Mouse (Mus musculus): ENCODE measurements around the gene Gm12248. TPM values are rescaled to one million over a fixed set of nuclear protein-coding genes. Genes with fewer than 3 reads are reported as not detected.

Gene Gm12248
- polyA plus RNA-seq, 1 experiment from 2014 or later = not detected

DNA sequence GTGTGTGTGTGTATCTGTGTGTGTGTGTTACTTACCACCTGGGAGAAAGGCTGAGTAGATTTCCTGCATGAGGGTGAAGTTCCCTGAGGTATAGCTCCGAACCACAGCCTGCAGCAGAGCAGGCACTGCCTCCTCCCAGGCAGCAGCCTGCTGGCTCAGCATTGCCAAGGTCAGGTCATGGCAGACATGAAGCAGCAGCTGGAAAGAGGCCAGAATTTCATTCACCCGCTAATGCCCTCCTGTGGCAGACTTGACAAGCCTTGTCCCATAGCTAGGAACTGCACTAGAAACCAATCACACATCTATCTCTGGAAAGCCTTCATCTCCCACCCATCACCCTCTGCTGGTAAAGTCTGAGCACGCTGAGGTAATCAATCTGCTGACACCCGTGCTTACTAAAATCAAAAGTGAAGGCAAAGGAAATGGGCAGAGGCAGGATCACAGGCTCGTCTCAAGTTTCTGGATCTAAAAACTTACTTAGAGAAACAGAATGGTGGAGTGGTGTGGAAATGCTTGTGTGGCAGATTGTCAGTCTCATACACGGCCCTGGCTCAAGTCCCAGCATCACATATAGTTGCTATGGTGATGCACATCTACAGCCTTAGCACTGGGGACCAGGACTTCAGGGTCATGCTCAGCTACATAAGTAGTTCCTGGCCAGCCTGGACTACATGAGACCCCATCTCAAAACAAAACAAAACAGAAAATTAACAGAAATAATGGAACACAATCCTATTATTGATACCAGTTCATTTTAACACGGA is 33.6 kb upstream of the Gm12248 start:
- no peak overlapping the region for H3K4me3 ChIP-seq (replicated peaks; ENCODE audit: low read length)
- H3K4me2 ChIP-seq (ENCODE audit: low read length) = no peak overlapping the region
- WGBS = 72% methylated on average over 7 of the region's 7 CpGs
- ATAC-seq = no peak
- no peaks in the 10 kb centered on the region for H3K4me1 ChIP-seq (replicated peaks; ENCODE audit: control insufficient read depth, insufficient read depth, low read length)
- no peak overlapping the region for H3K27ac ChIP-seq (ENCODE audit: low read length)
- no peaks in the 10 kb centered on the region for H3K9me3 ChIP-seq (ENCODE audit: control insufficient read depth, low read length)
- peaks cover 15% of the 10 kb centered on the region; the same call in 1 of the 2 replicates for H3K36me3 ChIP-seq (ENCODE audit: control insufficient read depth, insufficient read depth)
- H3K9ac ChIP-seq (replicated peaks; ENCODE audit: low read depth, low read length) = no peak overlapping the region
- no peaks in the 10 kb centered on the region for H3K27me3 ChIP-seq (replicated peaks; ENCODE audit: control insufficient read depth, insufficient read depth, low read length)

DNA sequence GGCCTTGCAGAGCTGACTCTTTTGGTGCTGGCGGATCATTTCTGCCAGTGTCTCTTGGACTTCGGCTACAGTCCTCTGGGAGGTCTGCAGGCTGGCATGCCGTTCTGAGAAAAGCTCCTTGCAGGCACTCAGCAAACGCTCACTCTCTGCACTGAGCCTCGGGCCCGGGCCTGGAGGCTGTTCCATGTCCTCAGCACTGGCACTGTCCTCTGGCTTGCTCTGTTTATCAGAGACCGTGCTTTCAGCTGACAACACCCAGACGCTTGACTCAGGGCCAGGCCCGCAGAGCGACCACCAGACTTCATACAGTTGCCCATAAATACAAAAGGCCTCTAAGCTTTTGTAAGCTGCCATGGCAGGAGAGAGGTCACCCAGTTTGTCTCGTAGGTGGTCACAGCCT is 32.1 kb upstream of the Gm12248 start:
- WGBS = 89% methylated on average over 11 of the region's 11 CpGs

GRCm38 (mm10) chr11:58123711-58124110 is 30.8 kb upstream of the Gm12248 start:
- H3K36me3 ChIP-seq (ENCODE audit: control insufficient read depth, insufficient read depth) = peaks cover 24% of the 10 kb centered on the region
- no peak overlapping the region for H3K9ac ChIP-seq (replicated peaks; ENCODE audit: low read depth, low read length)
- H3K4me1 ChIP-seq (replicated peaks; ENCODE audit: control insufficient read depth, insufficient read depth, low read length) = no peaks in the 10 kb centered on the region
- no peak for ATAC-seq
- H3K27me3 ChIP-seq (replicated peaks; ENCODE audit: control insufficient read depth, insufficient read depth, low read length) = no peaks in the 10 kb centered on the region
- no peaks in the 10 kb centered on the region for H3K9me3 ChIP-seq (ENCODE audit: control insufficient read depth, low read length)
- no peak overlapping the region for H3K4me2 ChIP-seq (ENCODE audit: low read length)
- 92% methylated on average over 2 of the region's 2 CpGs for WGBS
- H3K4me3 ChIP-seq (replicated peaks; ENCODE audit: low read length) = no peak overlapping the region
- H3K27ac ChIP-seq (ENCODE audit: low read length) = no peak overlapping the region

More for the DNA sequence above, 32.1 kb upstream of the Gm12248 start:
- no peak overlapping the region for H3K27ac ChIP-seq (ENCODE audit: low read length)
- no peaks in the 10 kb centered on the region for H3K9me3 ChIP-seq (ENCODE audit: control insufficient read depth, low read length)
- H3K27me3 ChIP-seq (replicated peaks; ENCODE audit: control insufficient read depth, insufficient read depth, low read length) = no peaks in the 10 kb centered on the region
- ATAC-seq = no peak
- H3K4me2 ChIP-seq (ENCODE audit: low read length) = no peak overlapping the region
- no peak overlapping the region for H3K9ac ChIP-seq (replicated peaks; ENCODE audit: low read depth, low read length)
- no peaks in the 10 kb centered on the region for H3K4me1 ChIP-seq (replicated peaks; ENCODE audit: control insufficient read depth, insufficient read depth, low read length)
- peaks cover 17% of the 10 kb centered on the region for H3K36me3 ChIP-seq (ENCODE audit: control insufficient read depth, insufficient read depth)
- H3K4me3 ChIP-seq (replicated peaks; ENCODE audit: low read length) = no peak overlapping the region

DNA sequence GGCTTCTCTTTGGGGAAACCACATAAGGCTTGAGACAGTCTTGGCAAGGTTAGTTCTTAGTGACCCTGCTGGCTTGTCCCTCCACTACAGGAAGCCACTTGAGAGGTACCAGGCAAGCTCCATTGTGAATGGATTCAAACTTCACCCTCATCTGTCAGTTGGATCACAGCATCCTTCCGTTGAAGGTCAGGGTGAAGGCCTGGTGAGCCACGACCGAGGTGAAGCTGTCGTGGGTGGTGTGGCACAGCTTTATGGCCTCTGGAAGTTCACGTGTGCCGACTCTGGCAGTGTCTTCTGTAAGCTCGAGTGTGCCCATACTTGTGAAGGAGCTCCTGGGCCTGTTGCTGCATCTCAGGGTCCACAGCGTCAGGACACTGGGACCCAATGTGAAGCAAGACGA is 28.4 kb upstream of the Gm12248 start:
- 95% methylated on average over 9 of the region's 9 CpGs for WGBS
- no peak for ATAC-seq
- peaks cover 26% of the 10 kb centered on the region for H3K36me3 ChIP-seq (ENCODE audit: control insufficient read depth, insufficient read depth)
- no peak overlapping the region for H3K27ac ChIP-seq (ENCODE audit: low read length)
- no peak overlapping the region for H3K9ac ChIP-seq (replicated peaks; ENCODE audit: low read depth, low read length)
- H3K9me3 ChIP-seq (ENCODE audit: control insufficient read depth, low read length) = no peaks in the 10 kb centered on the region
- no peak overlapping the region for H3K4me3 ChIP-seq (replicated peaks; ENCODE audit: low read length)
- no peaks in the 10 kb centered on the region for H3K27me3 ChIP-seq (replicated peaks; ENCODE audit: control insufficient read depth, insufficient read depth, low read length)
- no peak overlapping the region for H3K4me2 ChIP-seq (ENCODE audit: low read length)
- H3K4me1 ChIP-seq (replicated peaks; ENCODE audit: control insufficient read depth, insufficient read depth, low read length) = no peaks in the 10 kb centered on the region

DNA sequence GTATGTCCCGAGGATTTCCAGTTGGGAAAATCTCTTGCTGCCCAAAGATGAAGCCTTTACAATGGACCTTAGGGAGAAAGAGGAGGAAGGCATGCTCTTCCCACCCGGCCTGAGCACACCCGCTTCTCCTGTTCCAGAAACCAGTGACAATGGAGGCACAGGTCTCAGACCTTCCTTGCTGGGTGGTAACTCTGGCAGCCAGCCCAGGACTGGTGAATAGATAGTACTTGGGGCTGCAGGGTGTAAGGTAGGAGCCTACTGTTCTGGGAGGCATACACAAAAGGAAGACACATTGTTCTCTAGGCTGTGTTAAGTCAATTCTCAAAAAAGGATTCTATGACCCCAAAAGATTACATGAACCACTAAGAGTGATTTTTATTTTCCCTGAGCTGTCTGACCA is 27.7 kb upstream of the Gm12248 start:
- 85% methylated on average over 3 of the region's 3 CpGs for WGBS
- no peaks in the 10 kb centered on the region for H3K27me3 ChIP-seq (replicated peaks; ENCODE audit: control insufficient read depth, insufficient read depth, low read length)
- no peaks in the 10 kb centered on the region for H3K9me3 ChIP-seq (ENCODE audit: control insufficient read depth, low read length)
- ATAC-seq = no peak
- no peak overlapping the region for H3K4me3 ChIP-seq (replicated peaks; ENCODE audit: low read length)
- no peaks in the 10 kb centered on the region for H3K4me1 ChIP-seq (replicated peaks; ENCODE audit: control insufficient read depth, insufficient read depth, low read length)
- H3K36me3 ChIP-seq (ENCODE audit: control insufficient read depth, insufficient read depth) = peaks cover 33% of the 10 kb centered on the region
- H3K9ac ChIP-seq (replicated peaks; ENCODE audit: low read depth, low read length) = no peak overlapping the region
- H3K27ac ChIP-seq (ENCODE audit: low read length) = no peak overlapping the region
- no peak overlapping the region for H3K4me2 ChIP-seq (ENCODE audit: low read length)

DNA sequence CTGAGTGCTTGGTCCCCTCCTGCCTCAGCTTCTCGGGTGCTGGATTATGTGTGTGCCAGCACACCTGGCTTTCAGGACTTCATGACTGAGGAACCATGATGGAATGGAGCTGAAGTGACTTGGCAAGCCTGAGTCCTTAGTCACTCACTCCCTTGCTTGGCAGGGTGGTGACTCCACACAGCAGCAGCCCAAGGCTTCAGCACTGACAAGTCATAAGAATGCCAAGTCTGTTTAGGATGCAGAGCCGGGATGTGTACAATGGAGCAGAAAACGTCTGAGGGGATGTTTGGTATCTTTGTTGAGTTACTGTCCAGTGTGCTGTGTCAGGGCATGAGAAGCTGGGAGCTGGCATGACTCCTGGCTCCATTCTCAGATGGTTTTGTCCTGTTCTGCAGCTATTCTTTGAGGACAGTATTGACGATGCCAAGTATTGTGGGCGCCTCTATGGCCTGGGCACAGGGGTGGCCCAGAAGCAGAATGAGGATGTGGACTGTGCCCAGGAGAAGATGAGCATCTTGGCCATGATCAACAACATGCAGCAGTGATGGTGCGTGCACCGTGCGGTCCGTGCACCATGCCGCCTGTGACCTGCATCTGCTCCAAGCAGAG is 24.2 kb upstream of the Gm12248 start:
- WGBS = 83% methylated on average over 10 of the region's 10 CpGs
- Histone ChIP-seq H3K27me3 (replicated peaks; ENCODE audit: control insufficient read depth, insufficient read depth, low read length) (no peaks in the 10 kb centered on the region), H3K4me2 (ENCODE audit: low read length) (no peak overlapping the region), H3K4me1 (replicated peaks; ENCODE audit: control insufficient read depth, insufficient read depth, low read length) (no peaks in the 10 kb centered on the region), H3K27ac (ENCODE audit: low read length) (no peak overlapping the region), H3K36me3 (ENCODE audit: control insufficient read depth, insufficient read depth) (peaks cover 48% of the 10 kb centered on the region), H3K9me3 (ENCODE audit: control insufficient read depth, low read length) (no peaks in the 10 kb centered on the region), H3K4me3 (replicated peaks; ENCODE audit: low read length) (no peak overlapping the region), H3K9ac (replicated peaks; ENCODE audit: low read depth, low read length) (no peak overlapping the region)
- ATAC-seq = no peak

- no peaks in the 10 kb centered on the region for H3K27me3 ChIP-seq (replicated peaks; ENCODE audit: control insufficient read depth, insufficient read depth, low read length)
- no peaks in the 10 kb centered on the region for H3K9me3 ChIP-seq (ENCODE audit: control insufficient read depth, low read length)
- no peaks in the 10 kb centered on the region for H3K4me1 ChIP-seq (replicated peaks; ENCODE audit: control insufficient read depth, insufficient read depth, low read length)
- no peak for ATAC-seq
- H3K27ac ChIP-seq (ENCODE audit: low read length) = no peak overlapping the region
- H3K4me3 ChIP-seq (replicated peaks; ENCODE audit: low read length) = no peak overlapping the region
- no peak overlapping the region for H3K4me2 ChIP-seq (ENCODE audit: low read length)
- no peak overlapping the region for H3K9ac ChIP-seq (replicated peaks; ENCODE audit: low read depth, low read length)
- H3K36me3 ChIP-seq (ENCODE audit: control insufficient read depth, insufficient read depth) = peaks cover 46% of the 10 kb centered on the region
- WGBS = 79% methylated on average over 1 of the region's 1 CpGs
These were observed 23.6 kb upstream of the Gm12248 start for GRCm38 (mm10) chr11:58116560-58116959.

GRCm38 (mm10) chr11:58107664-58108337 is 14.9 kb upstream of the Gm12248 start:
- Histone ChIP-seq H3K9me3 (ENCODE audit: control insufficient read depth, low read length) (no peaks in the 10 kb centered on the region), H3K4me3 (replicated peaks; ENCODE audit: low read length) (no peak overlapping the region), H3K27me3 (replicated peaks; ENCODE audit: control insufficient read depth, insufficient read depth, low read length) (no peaks in the 10 kb centered on the region), H3K36me3 (ENCODE audit: control insufficient read depth, insufficient read depth) (peaks cover 13% of the 10 kb centered on the region), H3K4me2 (ENCODE audit: low read length) (no peak overlapping the region), H3K9ac (replicated peaks; ENCODE audit: low read depth, low read length) (no peak overlapping the region), H3K27ac (ENCODE audit: low read length) (no peak overlapping the region), H3K4me1 (replicated peaks; ENCODE audit: control insufficient read depth, insufficient read depth, low read length) (peaks cover 29% of the 10 kb centered on the region)
- WGBS = 90% methylated on average over 4 of the region's 4 CpGs
- no peak for ATAC-seq

DNA sequence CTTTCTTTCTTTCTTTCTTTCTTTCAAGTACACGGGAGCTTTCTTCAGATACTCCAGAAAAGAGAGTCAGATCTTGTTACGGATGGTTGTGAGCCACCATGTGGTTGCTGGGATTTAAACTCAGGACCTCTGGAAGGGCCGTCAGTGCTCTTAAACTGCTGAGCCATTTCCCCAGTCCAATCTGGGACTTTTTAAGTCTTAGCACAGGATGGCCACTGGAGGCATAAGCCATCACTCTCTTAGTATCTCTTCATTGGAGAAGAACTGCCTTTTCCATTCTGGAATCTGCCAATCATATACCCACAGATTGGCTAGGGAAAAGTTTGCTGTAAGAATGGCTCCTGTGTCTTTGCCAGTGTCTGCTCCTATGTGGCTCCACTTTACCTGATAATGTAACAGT is 14.1 kb upstream of the Gm12248 start:
- Histone ChIP-seq H3K4me3 (replicated peaks; ENCODE audit: low read length) (no peak overlapping the region), H3K36me3 (ENCODE audit: control insufficient read depth, insufficient read depth) (peaks cover 13% of the 10 kb centered on the region), H3K9me3 (ENCODE audit: control insufficient read depth, low read length) (no peaks in the 10 kb centered on the region), H3K9ac (replicated peaks; ENCODE audit: low read depth, low read length) (no peak overlapping the region), H3K27me3 (replicated peaks; ENCODE audit: control insufficient read depth, insufficient read depth, low read length) (no peaks in the 10 kb centered on the region), H3K4me2 (ENCODE audit: low read length) (no peak overlapping the region), H3K27ac (ENCODE audit: low read length) (no peak overlapping the region), H3K4me1 (replicated peaks; ENCODE audit: control insufficient read depth, insufficient read depth, low read length) (peaks cover 29% of the 10 kb centered on the region)
- ATAC-seq = no peak
- WGBS = 54% methylated on average over 3 of the region's 3 CpGs

Measured in forebrain, embryonic 16.5 days (tissue).